Comparison of ENCODE assay signal across 8 mouse cellular contexts in genomic region chr3:104817481-104817990, GRCm38 (mm10). TPM values are rescaled to one million over a fixed set of nuclear protein-coding genes. Genes with fewer than 3 reads are reported as not detected.
DNase-seq lines count a peak whose midpoint lies in the region; ATAC-seq and TF ChIP-seq lines count a peak whose summit lies in the region.

No protein-coding gene starts in this region.

- H3K4me1 ChIP-seq in G1E (ENCODE audit: insufficient read depth, low read depth, low read length) = peaks cover 39% of the 10 kb centered on the region
- peaks cover 11% of the 10 kb centered on the region for H3K4me1 ChIP-seq in forebrain, embryonic 16.5 days (replicated peaks; ENCODE audit: control insufficient read depth, insufficient read depth, low read length)
- H3K4me1 ChIP-seq in hindbrain, embryonic 10.5 days (replicated peaks) = peaks cover 21% of the 10 kb centered on the region

- no peak for TF ChIP-seq CTCF in G1E (IDR thresholded peaks at IDR 0.05; ENCODE audit: low read depth, low read length)

- H3K4me3 ChIP-seq in G1E (ENCODE audit: low read depth, low read length) = peak overlapping the region; percentile 92
- peak overlapping the region; percentile 83 for H3K4me3 ChIP-seq in forebrain, embryonic 16.5 days (replicated peaks; ENCODE audit: low read length)
- H3K4me3 ChIP-seq in hindbrain, embryonic 10.5 days = peak overlapping the region; percentile 90

- peak; percentile 53 for DNase-seq in G1E (ENCODE audit: low spot score)
- DNase-seq in cerebellum, adult 18-20 months = peak; percentile 12 to 32
- DNase-seq in hindbrain, embryonic 10.5 days (ENCODE audit: low spot score) = peak; percentile 54
- DNase-seq in layer of hippocampus, postnatal 14 days (ENCODE audit: low spot score in 2 of 2) = peak; percentile 41 to 49
- peak; percentile 51 for DNase-seq in lung, postnatal 36 days
- peak; percentile 62 for DNase-seq in retina, embryonic 14.5 days (ENCODE audit: low spot score)
- DNase-seq in thymus, postnatal 4 days = peak; percentile 81

- H3K9ac ChIP-seq in forebrain, embryonic 16.5 days (replicated peaks; ENCODE audit: low read depth, low read length) = peak overlapping the region; percentile 82

- ATAC-seq in G1E (ENCODE audit: extremely low read depth, insufficient number of reproducible peaks, low FRiP score, poor library complexity, severe bottlenecking) = no peak
- ATAC-seq in forebrain, embryonic 16.5 days = peak; percentile 81

- H3K27me3 ChIP-seq in G1E (ENCODE audit: insufficient read depth, low read length) = no peaks in the 10 kb centered on the region
- no peaks in the 10 kb centered on the region for H3K27me3 ChIP-seq in forebrain, embryonic 16.5 days (replicated peaks; ENCODE audit: control insufficient read depth, insufficient read depth, low read length)
- no peaks in the 10 kb centered on the region for H3K27me3 ChIP-seq in hindbrain, embryonic 10.5 days (ENCODE audit: insufficient read depth, poor library complexity, severe bottlenecking)

- peak overlapping the region; percentile 98 for H3K4me2 ChIP-seq in forebrain, embryonic 16.5 days (ENCODE audit: low read length)

- H3K36me3 ChIP-seq in G1E (replicated peaks) = peaks cover 46% of the 10 kb centered on the region
- no peaks in the 10 kb centered on the region for H3K36me3 ChIP-seq in forebrain, embryonic 16.5 days (ENCODE audit: control insufficient read depth, insufficient read depth)
- peaks cover 22% of the 10 kb centered on the region for H3K36me3 ChIP-seq in hindbrain, embryonic 10.5 days

- under 1% methylated on average over 44 of the region's 46 CpGs for WGBS in forebrain, embryonic 16.5 days
- WGBS in hindbrain, embryonic 10.5 days = under 1% methylated on average over 46 of the region's 46 CpGs

- peak overlapping the region; percentile 11; the same call in 1 of the 2 replicates for H3K27ac ChIP-seq in forebrain, embryonic 16.5 days (ENCODE audit: low read length)
- H3K27ac ChIP-seq in hindbrain, embryonic 10.5 days = peak overlapping the region; percentile 90

- H3K9me3 ChIP-seq in G1E (replicated peaks) = no peaks in the 10 kb centered on the region
- no peaks in the 10 kb centered on the region for H3K9me3 ChIP-seq in forebrain, embryonic 16.5 days (ENCODE audit: control insufficient read depth, low read length)
- H3K9me3 ChIP-seq in hindbrain, embryonic 10.5 days = no peaks in the 10 kb centered on the region

RNA-seq across cellular contexts. Expression of gene Mov10, which starts 0.8 kb away (rescaled TPM):
- total RNA-seq in G1E (2014; fragmentation: Nextera tagmentation) (33.2 and 34.5 TPM in 2 replicates), G1E (2017) (7.4 and 8.1 TPM in 2 replicates)
- 57.0 and 65.0 TPM in 2 replicates for polyA plus RNA-seq in G1E (2012)
- polyA plus RNA-seq in forebrain, embryonic 16.5 days (2015; fragmentation: Nextera tagmentation; extraction: Ambion mirVana) = 7.5 and 8.7 TPM in 2 replicates
- 17.0 and 19.8 TPM in 2 replicates for polyA plus RNA-seq in hindbrain, embryonic 10.5 days (2016; fragmentation: Nextera tagmentation; extraction: Ambion mirVana)
- total RNA-seq in layer of hippocampus, postnatal 14 days (2021) = 1 to 10 TPM; 7.9 to 9.4 TPM

RNA-seq across cellular contexts. Expression of gene Rhoc, which starts 29.4 kb away (rescaled TPM):
- total RNA-seq in G1E (2014; fragmentation: Nextera tagmentation) (3.4 and 5.5 TPM in 2 replicates), G1E (2017) (2.2 and 2.8 TPM in 2 replicates)
- 1.2 and 1.4 TPM in 2 replicates for polyA plus RNA-seq in G1E (2012)
- polyA plus RNA-seq in forebrain, embryonic 16.5 days (2015; fragmentation: Nextera tagmentation; extraction: Ambion mirVana) = 41.1 and 47.7 TPM in 2 replicates
- 102 and 107 TPM in 2 replicates for polyA plus RNA-seq in hindbrain, embryonic 10.5 days (2016; fragmentation: Nextera tagmentation; extraction: Ambion mirVana)
- 10 to 100 TPM; 35.3 to 37.6 TPM for total RNA-seq in layer of hippocampus, postnatal 14 days (2021)

RNA-seq across cellular contexts. Expression of gene Fam19a3, which starts 35.9 kb away (rescaled TPM):
- total RNA-seq in G1E (2014; fragmentation: Nextera tagmentation) (not detected in 2 replicates), G1E (2017) (under 0.01 and 0.11 TPM in 2 replicates)
- polyA plus RNA-seq in G1E (2012) = not detected in 2 replicates
- 0.16 and 0.17 TPM in 2 replicates for polyA plus RNA-seq in forebrain, embryonic 16.5 days (2015; fragmentation: Nextera tagmentation; extraction: Ambion mirVana)
- polyA plus RNA-seq in hindbrain, embryonic 10.5 days (2016; fragmentation: Nextera tagmentation; extraction: Ambion mirVana) = 0.05 and 0.46 TPM in 2 replicates
- total RNA-seq in layer of hippocampus, postnatal 14 days (2021) = under 1 TPM in 1 of 2 experiments, not detected in 1; 0.10 TPM

RNA-seq across cellular contexts. Expression of gene Ppm1j, which starts 36.7 kb away (rescaled TPM):
- not detected in 2 replicates for total RNA-seq in G1E (2014; fragmentation: Nextera tagmentation)
- total RNA-seq in G1E (2017) = not detected in 2 replicates
- polyA plus RNA-seq in G1E (2012) = 0.08 and 0.16 TPM in 2 replicates
- polyA plus RNA-seq in forebrain, embryonic 16.5 days (2015; fragmentation: Nextera tagmentation; extraction: Ambion mirVana) = 1.8 and 2.3 TPM in 2 replicates
- polyA plus RNA-seq in hindbrain, embryonic 10.5 days (2016; fragmentation: Nextera tagmentation; extraction: Ambion mirVana) = 1.8 and 3.1 TPM in 2 replicates
- 1 to 10 TPM in 1 of 2 experiments, under 1 TPM in 1; 0.81 to 2.7 TPM for total RNA-seq in layer of hippocampus, postnatal 14 days (2021)

RNA-seq across cellular contexts. Expression of gene St7l, which starts 46.3 kb away (rescaled TPM):
- total RNA-seq in G1E (2014; fragmentation: Nextera tagmentation) (32.7 and 34.2 TPM in 2 replicates), G1E (2017) (25.6 and 25.9 TPM in 2 replicates)
- 2.8 and 3.1 TPM in 2 replicates for polyA plus RNA-seq in G1E (2012)
- polyA plus RNA-seq in forebrain, embryonic 16.5 days (2015; fragmentation: Nextera tagmentation; extraction: Ambion mirVana) = 37.4 and 42.8 TPM in 2 replicates
- 28.7 and 33.7 TPM in 2 replicates for polyA plus RNA-seq in hindbrain, embryonic 10.5 days (2016; fragmentation: Nextera tagmentation; extraction: Ambion mirVana)
- 10 to 100 TPM; 45.1 to 46.2 TPM for total RNA-seq in layer of hippocampus, postnatal 14 days (2021)

Comparison
In these comparisons a context has a peak if more than half of its experiments do, and no peak if none do; other contexts are left out.
1. DNase-seq: peak in every context shown above with its lines; median percentile 81 in thymus, postnatal 4 days; 62 in retina, embryonic 14.5 days; 54 in hindbrain, embryonic 10.5 days; 53 in G1E; 51 in lung, postnatal 36 days; 45 in layer of hippocampus, postnatal 14 days; 22 in cerebellum, adult 18-20 months.
2. RNA of gene Rhoc, which starts 29.4 kb away (polyA plus RNA-seq): 102 to 107 TPM in hindbrain, embryonic 10.5 days and 41.1 to 47.7 TPM in forebrain, embryonic 16.5 days; 1.2 to 1.4 TPM in G1E; every median in the first group is over 10 times any median in the second.
3. Peak in every context shown above with its lines, with median percentiles within 50 percentile points of each other: H3K4me3 ChIP-seq.